Mouse (Mus musculus) adipocyte (in vitro differentiated cells): ENCODE results near the gene Pde4d.

Experiments
- DNase-seq: peaks from one replicate; pipeline ENCODE4 v3.0.0-alpha.2; 2016; ENCODE audit warnings: low spot score

Pde4d gene

DNA sequence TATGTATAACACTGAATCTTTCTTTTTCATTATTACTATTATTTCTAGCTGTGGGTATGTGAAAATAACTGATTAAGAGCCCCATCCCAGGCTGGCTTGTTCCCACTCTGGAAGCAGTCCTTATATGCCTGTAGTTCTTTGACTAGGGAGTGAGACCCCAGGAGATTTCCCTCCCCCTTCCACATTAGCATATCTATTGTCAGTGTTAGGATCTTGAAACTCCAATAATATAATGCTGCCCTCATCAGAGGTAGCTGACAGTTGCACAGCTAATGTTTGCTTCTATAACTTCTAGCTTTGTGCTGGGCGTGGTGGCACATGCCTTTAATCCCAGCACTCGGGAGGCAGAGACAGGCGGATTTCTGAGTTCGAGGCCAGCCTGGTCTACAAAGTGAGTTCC, 1178.9 kb downstream of the Pde4d start:
- DNase-seq = no peak

DNA sequence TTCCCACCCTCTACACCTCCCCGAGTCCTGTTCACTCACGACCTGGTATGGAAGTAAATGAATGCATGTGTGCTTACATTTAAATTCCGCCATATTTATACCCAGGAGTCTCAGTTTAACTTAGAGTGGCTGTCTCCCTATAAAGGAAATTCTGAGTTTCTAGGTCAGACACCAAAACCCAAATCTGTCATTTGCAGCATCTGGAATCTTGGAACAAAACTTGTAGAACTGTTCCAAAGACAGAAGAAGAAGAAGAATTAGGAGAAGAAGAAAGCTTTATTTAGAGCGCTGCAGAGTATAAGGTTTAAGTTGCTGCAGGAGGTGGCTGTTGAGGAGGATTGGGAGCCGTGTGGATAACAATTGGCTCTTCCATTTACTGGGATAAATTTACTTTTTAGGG, 1179.5 kb downstream of the Pde4d start:
- no peak for DNase-seq

DNA sequence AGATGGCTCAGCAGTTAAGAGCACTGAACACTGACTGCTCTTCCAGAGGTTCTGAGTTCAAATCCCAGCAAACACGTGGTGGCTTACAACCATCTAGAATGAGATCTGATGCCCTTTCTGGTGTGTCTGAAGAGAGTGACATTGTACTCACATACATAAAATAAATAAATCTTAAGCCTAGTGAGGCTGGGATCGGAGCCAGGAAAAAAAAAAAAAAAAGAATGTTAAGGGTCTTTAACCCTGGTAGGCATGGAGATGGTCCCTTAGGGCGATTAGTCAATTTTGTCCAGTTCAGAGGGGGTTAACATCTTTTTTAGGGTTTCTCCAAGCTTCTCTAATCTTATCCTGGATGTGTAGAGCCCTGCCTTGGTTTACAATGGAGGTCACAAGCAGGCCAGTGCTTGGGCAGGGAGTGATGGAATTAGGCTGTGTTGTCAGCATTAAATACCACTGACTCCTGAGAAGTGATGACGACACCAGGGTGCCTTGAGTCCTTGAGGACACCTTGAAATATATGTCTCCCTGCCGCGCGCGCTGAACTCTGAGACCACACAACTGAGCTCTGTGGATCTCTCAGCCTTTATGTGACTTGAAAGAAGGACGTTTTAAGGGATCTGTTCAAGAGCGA, 1181.8 kb downstream of the Pde4d start:
- DNase-seq = no peak

DNA sequence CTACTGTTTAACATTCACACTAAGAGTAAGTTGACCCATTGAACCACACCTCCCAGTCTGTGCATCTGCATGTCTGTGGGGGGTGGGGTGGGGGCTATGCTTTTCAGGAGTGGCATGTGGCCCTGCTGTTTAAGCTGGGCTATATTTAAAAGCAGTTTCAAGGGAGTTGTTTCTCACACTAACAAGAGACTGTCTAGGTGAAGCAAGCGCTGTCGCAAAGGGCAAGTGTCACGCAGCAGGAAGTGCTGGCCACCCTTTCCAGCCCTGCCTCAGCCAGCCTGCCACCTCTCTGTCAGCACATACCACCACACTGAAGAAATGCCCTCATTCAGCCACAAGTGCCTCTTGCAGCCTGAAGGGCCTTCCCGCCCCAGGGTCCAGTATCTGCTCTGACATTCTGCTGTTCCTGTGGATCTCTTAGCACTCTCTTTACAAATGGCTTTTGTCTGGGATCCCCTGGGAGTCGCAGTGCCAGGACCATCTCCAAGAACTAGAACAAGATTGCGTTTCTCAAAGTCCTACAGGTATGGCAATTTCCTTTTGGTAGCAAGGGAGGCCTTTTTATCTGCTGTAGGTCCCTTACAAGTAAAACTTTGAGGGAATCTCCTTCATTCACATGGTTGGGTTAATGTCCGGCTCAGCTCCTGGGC, 1182.8 kb downstream of the Pde4d start:
- DNase-seq = no peak

DNA sequence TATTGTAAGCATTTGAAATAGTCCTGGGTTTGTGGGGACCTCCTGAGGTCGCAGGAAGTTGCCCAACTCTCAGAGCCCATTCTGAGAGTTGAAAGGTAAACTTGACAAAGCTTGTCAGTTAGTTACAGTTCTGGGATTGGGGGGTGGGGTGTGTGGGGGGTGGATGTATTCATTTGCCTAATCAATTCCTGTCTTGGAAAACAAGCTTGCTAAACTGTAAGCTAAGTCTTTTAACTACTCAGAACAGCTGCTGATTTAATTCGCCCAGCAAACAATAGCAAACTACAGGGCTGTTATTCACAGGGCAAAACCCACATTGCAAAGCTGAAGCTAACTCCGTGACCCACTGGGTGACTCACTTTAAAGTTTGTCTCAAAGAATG, 1183.3 kb downstream of the Pde4d start:
- DNase-seq = no peak

DNA sequence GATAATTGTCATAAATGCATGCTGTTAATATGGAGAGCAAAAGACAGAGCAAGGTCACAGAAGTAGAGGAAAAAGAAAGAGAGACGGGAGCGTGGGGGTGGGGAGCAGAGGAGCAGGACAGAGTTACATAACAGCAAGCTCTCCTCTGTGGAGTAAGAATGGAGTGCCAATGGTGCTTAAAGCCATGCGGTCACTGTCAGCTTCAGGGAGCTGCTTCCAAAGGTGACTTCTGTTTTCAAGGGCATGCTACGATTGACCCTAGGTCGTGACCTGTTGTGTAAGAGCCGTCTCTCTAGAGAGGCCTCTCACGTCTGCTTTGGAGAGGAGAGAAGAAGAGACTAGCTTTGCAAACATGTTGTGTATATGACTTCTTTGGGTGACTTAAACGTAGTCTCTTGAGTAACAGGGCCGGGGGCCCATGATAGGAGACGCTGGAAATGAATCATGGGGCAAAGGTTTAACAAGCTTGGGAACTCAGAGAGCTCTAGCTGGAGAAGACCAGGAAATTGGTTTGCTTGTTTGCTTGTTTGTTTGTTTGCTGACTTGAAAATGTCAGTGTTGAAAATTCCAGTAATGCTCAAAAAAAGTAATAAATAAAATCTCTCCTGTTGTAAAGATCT, 1186.3 kb downstream of the Pde4d start:
- peak; percentile 32 for DNase-seq

DNA sequence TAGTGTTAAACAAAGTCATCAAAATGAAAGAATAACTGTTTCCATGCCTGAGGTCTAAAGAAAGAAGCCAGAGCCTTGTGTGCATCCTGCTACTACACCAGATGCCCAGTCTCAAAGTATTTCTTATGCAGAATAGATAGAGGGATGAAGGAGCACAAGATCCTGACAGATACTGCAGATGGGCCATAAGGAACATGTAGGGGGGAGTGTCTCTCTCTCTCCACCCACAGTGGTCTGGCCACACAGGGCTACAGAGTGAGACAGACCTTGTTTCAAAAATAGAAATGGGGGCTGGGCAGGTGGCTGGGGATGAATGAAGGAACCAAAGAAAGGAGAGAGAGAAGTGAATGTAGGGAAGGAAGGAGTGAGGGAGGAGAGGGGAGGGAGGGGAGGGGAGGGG, 1188.5 kb downstream of the Pde4d start:
- DNase-seq = no peak

DNA sequence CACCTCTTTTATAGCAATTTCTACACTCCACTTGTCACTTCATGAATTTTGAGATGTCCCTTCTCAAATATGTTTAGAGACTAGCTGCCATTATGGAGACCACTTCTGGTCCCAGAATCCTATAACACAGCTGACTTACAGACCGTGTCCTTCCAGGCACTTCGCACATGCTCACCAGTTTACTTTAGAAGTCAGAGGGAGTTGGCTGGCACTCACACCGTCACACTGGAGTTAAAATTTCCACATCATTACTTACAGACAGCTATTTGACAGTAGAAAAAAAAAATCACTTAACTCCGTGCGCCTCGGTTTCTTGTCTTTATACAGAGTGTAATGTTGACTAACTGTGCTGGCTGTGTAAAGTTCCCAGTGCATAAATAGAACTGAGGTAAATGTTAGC, 1189.5 kb downstream of the Pde4d start:
- peak; percentile 54 for DNase-seq

DNA sequence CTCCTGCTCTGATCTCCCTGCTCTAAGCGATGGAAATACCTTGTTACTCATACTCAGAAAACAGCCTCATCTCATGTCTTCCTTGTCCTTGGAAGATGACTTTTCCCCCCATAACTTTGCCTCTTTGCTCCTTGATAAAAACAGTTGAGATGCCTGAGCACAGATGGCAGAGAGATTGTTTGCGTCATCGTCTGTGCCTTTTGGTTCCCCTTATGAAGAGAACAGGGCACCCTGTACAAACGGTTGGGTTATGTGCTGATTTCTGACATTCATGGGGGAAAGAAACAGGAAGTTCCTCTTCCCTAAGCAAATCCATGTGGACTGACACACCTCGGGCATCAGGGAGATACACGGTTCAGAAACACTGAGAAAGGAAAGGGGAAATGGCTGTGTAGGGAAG, 1191.8 kb downstream of the Pde4d start:
- no peak for DNase-seq

DNA sequence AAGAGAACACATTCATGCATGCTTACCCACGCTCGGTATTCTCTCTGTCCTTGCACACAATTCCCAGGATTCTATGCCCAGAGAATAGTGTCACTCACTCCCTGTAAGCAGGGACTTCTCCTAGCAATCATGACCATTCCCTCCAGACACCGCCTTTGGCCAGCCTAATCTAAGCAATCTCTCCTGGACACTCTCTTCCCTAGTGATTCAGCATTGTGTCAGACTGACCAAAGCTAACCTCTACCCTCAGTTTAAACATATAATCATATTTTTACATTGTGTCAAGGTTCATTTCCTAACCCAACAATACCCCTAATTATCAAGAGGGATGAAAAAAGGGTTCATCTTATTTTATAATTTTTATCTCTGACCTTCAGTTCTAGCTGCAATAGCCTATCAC, 1193.7 kb downstream of the Pde4d start:
- DNase-seq = peak; percentile 34

DNA sequence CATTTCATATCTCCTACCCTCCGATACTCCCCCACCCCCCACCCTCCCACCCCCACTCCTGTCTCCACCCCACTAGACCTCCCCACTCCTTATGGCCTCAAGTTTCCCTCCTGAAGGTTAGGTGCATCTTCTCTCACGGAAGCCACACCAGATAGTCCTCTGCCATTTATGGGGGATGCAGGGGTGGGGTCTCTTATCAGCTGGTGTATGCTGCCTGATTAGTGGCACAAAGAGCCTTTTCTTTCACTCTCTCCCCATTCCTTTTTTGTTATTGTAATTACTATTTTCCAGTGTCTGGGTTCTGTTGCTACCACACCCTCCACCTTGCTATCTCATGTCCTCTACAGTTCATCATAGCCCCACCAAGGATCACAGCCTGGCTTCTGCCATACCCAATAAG, 1194.3 kb downstream of the Pde4d start:
- DNase-seq = no peak

DNA sequence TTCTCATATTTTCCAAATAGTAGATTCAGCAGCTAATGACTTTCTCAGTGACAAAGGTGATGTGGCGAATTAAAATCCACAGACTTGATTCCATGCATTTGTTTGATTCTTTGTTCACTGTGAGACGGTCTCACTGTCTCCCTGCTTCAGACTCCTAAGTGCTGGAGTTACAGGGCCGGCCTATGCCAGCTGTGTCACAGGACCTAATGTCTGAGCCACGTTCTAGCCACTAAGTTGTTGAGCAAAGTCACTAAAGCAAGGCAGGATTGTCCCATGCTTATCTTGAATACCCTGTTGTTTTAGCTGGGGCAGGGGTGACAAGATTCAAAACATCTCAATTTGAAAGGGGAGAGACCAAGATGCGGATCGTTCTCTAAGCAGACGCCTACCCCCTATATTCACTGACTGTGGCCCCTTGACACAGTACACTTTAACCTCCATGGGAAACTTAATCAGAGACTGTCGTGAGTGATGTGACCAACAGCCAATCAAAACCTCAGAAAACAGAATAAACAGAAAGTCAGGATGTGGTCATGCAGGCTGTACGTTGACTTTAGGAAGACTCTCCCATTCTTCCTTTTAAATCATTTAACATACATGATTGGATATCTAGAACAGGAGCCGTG, 1195.6 kb downstream of the Pde4d start:
- peak; percentile 46 for DNase-seq

DNA sequence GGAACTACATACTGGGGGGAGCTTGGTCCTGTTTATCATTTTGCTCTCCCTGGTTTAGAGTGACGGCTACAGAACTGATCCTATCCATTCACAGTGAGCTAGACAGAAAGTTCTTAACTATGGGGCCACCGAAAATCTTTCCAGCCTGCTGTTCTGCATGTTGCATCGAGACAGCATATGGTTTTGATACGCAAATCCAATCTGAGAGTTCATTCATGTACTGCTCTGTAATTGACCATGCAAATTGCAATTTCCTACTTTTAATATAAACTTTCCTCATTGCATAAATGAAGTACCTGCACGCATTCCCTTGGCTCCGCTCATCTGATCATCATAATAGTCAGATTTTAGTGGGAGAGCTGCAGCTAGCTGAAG, 1196.1 kb downstream of the Pde4d start:
- DNase-seq = no peak

DNA sequence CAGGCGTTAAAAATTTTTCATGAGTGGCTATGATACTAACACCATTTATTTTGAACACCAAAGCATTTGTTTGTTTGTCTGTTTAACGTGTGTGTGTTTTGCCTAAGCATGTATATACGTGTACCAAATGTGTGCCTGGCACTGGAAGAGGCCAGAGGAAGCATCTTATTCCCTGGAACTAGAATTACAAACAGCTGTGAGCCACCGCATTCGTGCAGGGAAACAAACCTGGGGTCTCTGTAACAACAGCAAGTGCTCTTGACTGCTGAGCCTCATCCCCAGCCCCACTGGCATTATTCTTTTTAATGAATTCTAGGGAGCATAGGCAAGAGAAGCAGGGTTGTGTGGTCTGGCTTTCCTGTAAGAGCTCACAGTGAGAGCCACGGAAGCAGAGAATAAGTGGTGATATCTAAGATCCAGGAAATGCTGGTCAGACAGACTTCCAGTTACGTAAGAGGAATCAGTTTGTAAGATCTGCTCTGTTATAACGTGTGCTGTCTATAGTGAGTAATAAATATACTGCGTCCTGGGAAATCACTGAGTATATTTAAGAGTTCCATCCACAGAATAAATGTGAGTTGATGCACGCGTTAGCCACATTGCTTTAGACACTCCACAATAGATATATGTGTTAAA, 1197.0 kb downstream of the Pde4d start:
- DNase-seq = no peak

DNA sequence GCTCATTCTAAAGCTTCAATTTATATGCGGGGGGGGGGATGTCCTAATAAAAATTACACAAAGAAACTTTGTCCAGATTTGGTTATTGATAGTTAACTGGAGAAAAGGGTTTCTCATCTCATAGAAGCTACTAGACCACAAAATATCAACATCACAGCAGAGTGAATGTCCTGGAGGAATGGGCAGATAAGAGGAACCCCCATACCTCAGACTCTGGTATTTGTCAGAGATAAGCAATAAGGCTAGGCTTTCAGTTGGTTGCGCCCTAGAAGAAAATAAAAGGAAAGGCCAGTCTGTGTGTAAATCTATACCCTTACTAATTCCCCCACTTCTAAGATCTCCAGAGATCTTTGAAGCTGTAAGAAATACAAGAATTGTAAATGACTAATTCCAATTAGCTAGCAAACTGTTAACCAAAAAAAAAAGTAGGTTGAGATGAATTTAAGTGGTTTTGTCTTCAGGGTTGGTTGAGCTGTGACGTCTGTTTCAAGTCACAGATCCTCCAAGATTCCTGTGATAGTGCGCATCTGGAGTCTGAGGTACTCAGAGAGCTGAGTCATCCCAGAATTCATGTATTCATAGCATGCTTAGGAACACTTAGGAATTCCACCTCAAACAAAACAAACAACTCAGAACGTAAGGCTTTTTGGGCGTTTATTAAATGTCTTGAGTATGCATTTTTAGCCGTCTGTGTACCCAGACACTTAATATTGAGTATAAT, 1197.9 kb downstream of the Pde4d start:
- DNase-seq = no peak

DNA sequence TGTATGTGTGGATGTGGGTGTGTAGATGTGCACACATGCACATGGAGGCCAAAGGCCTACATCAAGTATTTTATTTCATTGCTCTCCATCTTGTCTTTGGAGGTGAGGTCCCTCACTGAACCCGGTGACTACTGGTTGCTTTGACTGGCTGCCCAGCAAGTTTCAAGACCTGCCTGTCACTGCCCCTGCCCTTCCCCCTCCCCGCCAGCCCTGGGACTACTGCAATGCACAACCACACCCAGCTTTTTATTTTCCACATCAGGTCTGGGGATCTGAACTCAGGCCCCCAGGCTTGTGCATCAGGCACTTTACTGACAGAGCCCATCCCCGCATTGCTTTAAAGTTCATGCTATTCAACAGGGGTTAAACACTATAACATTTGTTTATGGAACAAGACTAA, 1198.6 kb downstream of the Pde4d start:
- DNase-seq = no peak

DNA sequence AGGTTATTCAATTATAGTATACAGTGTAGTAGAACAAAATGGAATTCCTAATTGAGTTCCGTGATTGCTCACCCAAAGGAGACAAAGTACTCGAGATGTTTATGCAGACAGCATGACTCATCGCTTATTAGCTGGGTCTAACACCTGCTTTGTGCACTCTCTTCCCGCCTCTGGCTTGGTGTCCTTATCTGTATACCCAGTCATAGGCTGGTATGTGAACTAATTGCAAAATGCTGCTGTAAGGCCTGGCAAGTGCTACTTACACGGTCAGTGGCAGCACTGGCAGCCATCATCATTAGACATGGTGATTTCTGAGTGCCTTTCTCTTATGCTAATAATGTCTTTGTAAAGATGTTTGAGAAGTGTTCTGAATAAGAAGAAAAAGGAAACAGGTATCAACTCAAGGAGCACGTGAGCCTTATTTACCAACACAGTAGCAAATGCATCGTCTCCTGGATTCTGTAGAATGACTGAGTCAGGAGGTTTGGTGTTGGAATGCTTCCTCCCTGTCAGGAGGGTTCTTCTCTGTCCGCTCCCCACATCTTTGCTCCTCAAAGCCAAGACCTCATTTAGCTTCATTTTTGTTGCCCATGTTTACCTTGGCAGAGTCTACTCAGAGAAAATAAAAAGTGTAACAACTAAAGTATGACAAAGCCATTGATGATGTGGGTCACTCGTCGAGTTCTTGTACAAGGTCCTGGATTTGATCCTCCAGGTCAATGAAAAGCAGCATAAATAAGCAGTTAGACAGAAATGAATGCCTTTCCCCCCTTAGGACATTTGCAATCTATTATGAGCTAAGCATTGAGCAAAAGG, 1202.2 kb downstream of the Pde4d start:
- no peak for DNase-seq

DNA sequence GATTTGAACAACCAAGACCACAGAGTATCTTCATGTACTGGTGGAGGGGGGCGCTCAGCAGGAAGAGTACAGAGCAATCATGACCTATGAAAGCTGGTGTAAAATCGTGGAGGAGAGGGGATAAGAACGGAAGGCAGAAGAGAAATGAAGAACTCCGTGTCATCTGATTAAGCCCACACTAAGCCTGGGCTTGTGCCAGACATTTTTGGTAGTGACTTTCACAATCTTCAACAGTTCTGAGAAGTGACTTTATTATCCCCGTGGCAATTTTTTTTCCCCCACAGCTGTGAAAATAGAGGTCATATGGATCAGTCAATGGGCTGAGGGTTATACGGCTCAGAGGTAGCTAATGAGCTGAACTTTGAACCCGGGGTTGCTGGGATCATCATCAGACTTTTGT, 1202.9 kb downstream of the Pde4d start:
- DNase-seq = peak; percentile 82

DNA sequence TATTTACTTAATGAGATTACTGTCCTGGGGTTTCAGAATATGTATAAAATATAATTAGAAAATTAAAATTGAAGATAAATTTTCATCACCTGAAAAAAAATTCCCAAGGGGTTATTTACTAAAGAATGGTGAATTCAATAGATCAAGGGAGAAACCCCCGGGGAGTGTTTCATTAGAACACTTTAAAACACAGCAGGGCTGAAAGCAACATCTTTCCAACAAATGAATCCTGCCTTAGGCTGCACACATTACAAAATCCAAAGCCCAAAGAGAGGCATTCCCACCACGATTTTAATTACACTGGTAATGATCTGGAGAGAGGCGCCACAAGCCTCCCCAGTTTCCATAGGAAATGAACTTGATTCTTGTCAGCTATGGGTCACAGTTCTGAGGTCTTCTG, 1205.6 kb downstream of the Pde4d start:
- DNase-seq = no peak

DNA sequence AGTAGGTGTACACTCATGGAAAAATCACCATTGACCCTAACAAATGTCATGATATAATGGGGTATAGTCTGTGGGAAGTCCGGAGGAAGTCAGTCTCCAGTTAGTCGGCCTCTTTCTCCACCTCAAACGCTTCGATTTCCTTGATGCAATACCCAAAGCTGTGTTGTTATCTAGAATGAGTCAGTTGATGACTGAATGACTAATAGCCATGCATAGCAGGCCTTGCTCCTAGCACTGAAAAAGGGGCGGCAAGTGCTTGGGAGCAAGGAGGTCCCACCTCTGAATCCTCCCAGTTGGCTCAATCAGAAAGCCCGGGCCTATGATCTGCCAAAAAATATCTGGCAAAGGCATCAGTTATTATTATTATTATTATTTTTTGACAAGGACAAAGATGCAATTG, 1209.4 kb downstream of the Pde4d start:
- no peak for DNase-seq

DNA sequence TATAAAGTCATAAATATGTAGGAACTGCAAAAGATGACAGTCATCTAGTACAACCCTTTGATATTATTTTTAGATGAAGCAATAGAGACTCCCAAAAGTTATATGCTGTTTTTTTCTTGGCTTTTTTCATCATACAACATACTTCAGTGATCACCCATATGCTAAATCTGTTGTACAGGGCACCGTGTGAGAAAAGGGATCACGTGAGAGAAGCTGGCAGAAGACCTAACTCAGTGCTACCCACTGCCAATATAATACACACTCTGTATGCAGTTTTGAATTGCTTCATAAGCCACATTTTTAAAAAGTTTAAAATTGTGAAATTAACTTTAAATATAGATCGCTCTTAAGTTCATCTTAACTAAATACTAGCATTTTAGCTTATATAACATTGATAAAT, 1211.6 kb downstream of the Pde4d start:
- DNase-seq = no peak
